Mouse (Mus musculus): ENCODE measurements around the gene Enah.

Enah gene

GRCm38 (mm10) chr1:181878436-181878835, 141.4 kb downstream of the Enah start:
- DNase-seq (ENCODE audit: low read depth, low spot score), result no peak

- no peak for DNase-seq (ENCODE audit: low read depth, low spot score)
Observed at GRCm38 (mm10) chr1:181877088-181877487, 142.7 kb downstream of the Enah start.

- DNase-seq (ENCODE audit: low read depth, low spot score), result no peak
Observed at GRCm38 (mm10) chr1:181876656-181877055, 143.1 kb downstream of the Enah start.

GRCm38 (mm10) chr1:181873086-181873920, 146.5 kb downstream of the Enah start:
- DNase-seq (ENCODE audit: low read depth, low spot score), result no peak

GRCm38 (mm10) chr1:181872639-181873038, 147.2 kb downstream of the Enah start:
- DNase-seq (ENCODE audit: low read depth, low spot score), result no peak

GRCm38 (mm10) chr1:181866429-181867280, 153.1 kb downstream of the Enah start:
- DNase-seq (ENCODE audit: low read depth, low spot score), result no peak

GRCm38 (mm10) chr1:181865863-181866216, 153.9 kb downstream of the Enah start:
- no peak for DNase-seq (ENCODE audit: low read depth, low spot score)

GRCm38 (mm10) chr1:181864971-181865862, 154.6 kb downstream of the Enah start:
- DNase-seq (ENCODE audit: low read depth, low spot score), result no peak

GRCm38 (mm10) chr1:181863431-181863830, 156.4 kb downstream of the Enah start:
- DNase-seq (ENCODE audit: low read depth, low spot score), result no peak

GRCm38 (mm10) chr1:181862676-181863374, 157.0 kb downstream of the Enah start:
- DNase-seq (ENCODE audit: low read depth, low spot score), result no peak

- no peak for DNase-seq (ENCODE audit: low read depth, low spot score)
Observed at GRCm38 (mm10) chr1:181861181-181861902, 158.4 kb downstream of the Enah start.

- no peak for DNase-seq (ENCODE audit: low read depth, low spot score)
Observed at GRCm38 (mm10) chr1:181860659-181861058, 159.1 kb downstream of the Enah start.

GRCm38 (mm10) chr1:181856329-181856728, 163.5 kb downstream of the Enah start:
- no peak for DNase-seq (ENCODE audit: low read depth, low spot score)

- DNase-seq (ENCODE audit: low read depth, low spot score), result no peak
Observed at GRCm38 (mm10) chr1:181854829-181855228, 165.0 kb downstream of the Enah start.

GRCm38 (mm10) chr1:181853081-181853736, 166.6 kb downstream of the Enah start:
- DNase-seq (ENCODE audit: low read depth, low spot score), result no peak

GRCm38 (mm10) chr1:181852466-181852865, 167.3 kb downstream of the Enah start:
- no peak for DNase-seq (ENCODE audit: low read depth, low spot score)

GRCm38 (mm10) chr1:181851521-181852310, 168.1 kb downstream of the Enah start:
- no peak for DNase-seq (ENCODE audit: low read depth, low spot score)

GRCm38 (mm10) chr1:181850441-181850840, 169.3 kb downstream of the Enah start:
- no peak for DNase-seq (ENCODE audit: low read depth, low spot score)

GRCm38 (mm10) chr1:181848210-181848609, 171.6 kb downstream of the Enah start:
- DNase-seq (ENCODE audit: low read depth, low spot score), result no peak
